Mouse (Mus musculus) midbrain, embryonic 11.5 days (tissue): ENCODE results near the gene Foxred2. TPM values are rescaled to one million over a fixed set of nuclear protein-coding genes. Genes with fewer than 3 reads are reported as not detected.
A peak's percentile ranks its signal among the peaks of the same experiment; 100 is the strongest.

Source experiments
- ATAC-seq: fragments of 200-750 bp; cut with Nextera tagmentation; 2 replicates; pipeline ENCODE4 v1.8.0; 2017; ENCODE audit warnings: moderate TSS enrichment, moderate library complexity; ENCODE audit not compliant: low FRiP score
- DNase-seq: peaks from one replicate; pipeline ENCODE4 v3.0.0; 2015; ENCODE audit warnings: low spot score; ENCODE audit errors: missing footprints
- H3K27ac ChIP-seq: fragments of 300-500 bp; sonication (generic); 2 replicates; pipeline ENCODE4 v1.5.1; 2014; ENCODE audit warnings: low read depth, low read length
- H3K27me3 ChIP-seq: fragments of 300-500 bp; sonication (generic); 2 replicates; pipeline ENCODE4 v1.6.1; 2014; ENCODE audit warnings: mild to moderate bottlenecking, low read length, moderate library complexity, mixed read lengths; ENCODE audit not compliant: control insufficient read depth, insufficient read depth
- H3K36me3 ChIP-seq: fragments of 300-500 bp; sonication (generic); 2 replicates; pipeline ENCODE4 v1.6.1; 2014; ENCODE audit warnings: mild to moderate bottlenecking, low read length, moderate library complexity, mixed read lengths; ENCODE audit not compliant: control insufficient read depth, insufficient read depth
- H3K4me1 ChIP-seq: fragments of 300-500 bp; sonication (generic); 2 replicates; pipeline ENCODE4 v1.6.1; 2014; ENCODE audit warnings: low read length; ENCODE audit not compliant: control insufficient read depth, insufficient read depth
- H3K4me2 ChIP-seq: fragments of 300-500 bp; sonication (generic); 2 replicates; pipeline ENCODE4 v1.6.1; 2014; ENCODE audit warnings: mild to moderate bottlenecking, moderate library complexity
- H3K4me3 ChIP-seq: fragments of 300-500 bp; sonication (generic); 2 replicates; pipeline ENCODE4 v1.5.1; 2014; ENCODE audit warnings: low read depth, low read length
- H3K9ac ChIP-seq: fragments of 300-500 bp; sonication (generic); 2 replicates; pipeline ENCODE4 v1.6.1; 2014; ENCODE audit warnings: low read length
- H3K9me3 ChIP-seq: fragments of 300-500 bp; sonication (generic); 2 replicates; pipeline ENCODE4 v1.6.1; 2016; ENCODE audit warnings: low read length; ENCODE audit not compliant: control insufficient read depth
- WGBS: fragments of 180-500 bp; shearing (Covaris S2); extraction: QIAGEN DNeasy Blood & Tissue Kit; methylation state at CpG from one replicate; pipeline ENCODE4 v1.1.7; 2014; 5-methylcytosine and 5-hydroxymethylcytosine counted together
- polyA plus RNA-seq: library from polyadenylated mRNA; unstranded; fragments of >200 nt; fragmentation: Nextera tagmentation; extraction: Ambion mirVana; gene quantifications from 2 replicates; pipeline ENCODE4 v1.2.1, GENCODE M21; 2014

The Foxred2 gene
- polyA plus RNA-seq, 1 experiment from 2014 or later = 6.1 TPM

GRCm38 (mm10) chr15:77974165-77974841 lies 17.8 kb upstream of the Foxred2 start:
- DNase-seq (no peak), ATAC-seq (no peak)
- Histone ChIP-seq H3K4me3 (no peak overlapping the region), H3K4me1 (peaks cover 10% of the 10 kb centered on the region), H3K27ac (no peak overlapping the region), H3K36me3 (no peaks in the 10 kb centered on the region), H3K9me3 (no peaks in the 10 kb centered on the region), H3K9ac (no peak overlapping the region), H3K4me2 (no peak overlapping the region), H3K27me3 (no peaks in the 10 kb centered on the region)
- 74% methylated on average over 6 of the region's 6 CpGs for WGBS

- peak within 1 kb of the TSS; percentile 97 for H3K4me2 ChIP-seq
- ATAC-seq (peak; percentile 91), DNase-seq (peak; percentile 100)
- no peaks in the 10 kb centered on the region for H3K27me3 ChIP-seq
- peaks cover 22% of the 10 kb centered on the region for H3K36me3 ChIP-seq
- H3K27ac ChIP-seq = peak within 1 kb of the TSS; percentile 100
- no peaks in the 10 kb centered on the region for H3K9me3 ChIP-seq
- H3K4me3 ChIP-seq = peak within 1 kb of the TSS; percentile 94
- peaks cover 15% of the 10 kb centered on the region for H3K4me1 ChIP-seq
- H3K9ac ChIP-seq = peak within 1 kb of the TSS; percentile 96
- under 1% methylated on average over 72 of the region's 72 CpGs for WGBS
These were observed 14.2 kb upstream of the Foxred2 start, which contains the start of gene Eif3d for GRCm38 (mm10) chr15:77970470-77971292. Gene Eif3d, minus strand, starts transcription at chr15:77970813.

GRCm38 (mm10) chr15:77969940-77970469 lies 13.5 kb upstream of the Foxred2 start:
- peaks cover 28% of the 10 kb centered on the region for H3K36me3 ChIP-seq
- DNase-seq = no peak
- H3K9ac ChIP-seq = peak overlapping the region; percentile 96
- H3K27ac ChIP-seq = peak overlapping the region; percentile 100
- peak overlapping the region; percentile 97 for H3K4me2 ChIP-seq
- H3K4me1 ChIP-seq = peaks cover 15% of the 10 kb centered on the region
- H3K4me3 ChIP-seq = peak overlapping the region; percentile 94
- H3K9me3 ChIP-seq = no peaks in the 10 kb centered on the region
- no peaks in the 10 kb centered on the region for H3K27me3 ChIP-seq
- ATAC-seq = peak; percentile 28
- 4% methylated on average over 15 of the region's 15 CpGs for WGBS

GRCm38 (mm10) chr15:77965117-77965528 lies 8.6 kb upstream of the Foxred2 start:
- H3K36me3 ChIP-seq = peaks cover 64% of the 10 kb centered on the region

GRCm38 (mm10) chr15:77962447-77962846 lies 5.9 kb upstream of the Foxred2 start:
- H3K27ac ChIP-seq = no peak overlapping the region

More at GRCm38 (mm10) chr15:77965117-77965528, 8.6 kb upstream of the Foxred2 start:
- Histone ChIP-seq H3K4me1 (peaks cover 11% of the 10 kb centered on the region), H3K27ac (no peak overlapping the region), H3K27me3 (no peaks in the 10 kb centered on the region), H3K9ac (no peak overlapping the region), H3K9me3 (no peaks in the 10 kb centered on the region), H3K4me3 (no peak overlapping the region), H3K4me2 (no peak overlapping the region)
- ATAC-seq (no peak), DNase-seq (peak; percentile 72)
- 84% methylated on average over 9 of the region's 9 CpGs for WGBS

GRCm38 (mm10) chr15:77960693-77961092 lies 4.2 kb upstream of the Foxred2 start:
- no peak overlapping the region for H3K4me2 ChIP-seq
- ATAC-seq (no peak), DNase-seq (peak; percentile 67)
- peaks cover 12% of the 10 kb centered on the region for H3K4me1 ChIP-seq
- peaks cover 4% of the 10 kb centered on the region for H3K27me3 ChIP-seq
- no peak overlapping the region for H3K9ac ChIP-seq
- H3K4me3 ChIP-seq = no peak overlapping the region
- H3K27ac ChIP-seq = no peak overlapping the region
- peaks cover 55% of the 10 kb centered on the region for H3K36me3 ChIP-seq
- H3K9me3 ChIP-seq = no peaks in the 10 kb centered on the region
- 90% methylated on average over 6 of the region's 6 CpGs for WGBS

More at GRCm38 (mm10) chr15:77962447-77962846, 5.9 kb upstream of the Foxred2 start:
- H3K9me3 ChIP-seq = no peaks in the 10 kb centered on the region
- 95% methylated on average over 5 of the region's 5 CpGs for WGBS
- DNase-seq = peak; percentile 67
- no peak overlapping the region for H3K4me2 ChIP-seq
- H3K36me3 ChIP-seq = peaks cover 69% of the 10 kb centered on the region
- no peak for ATAC-seq
- H3K27me3 ChIP-seq = no peaks in the 10 kb centered on the region
- H3K4me1 ChIP-seq = no peaks in the 10 kb centered on the region
- H3K9ac ChIP-seq = no peak overlapping the region
- no peak overlapping the region for H3K4me3 ChIP-seq

GRCm38 (mm10) chr15:77958071-77958470 lies 1.5 kb upstream of the Foxred2 start:
- Histone ChIP-seq H3K27me3 (peaks cover 9% of the 10 kb centered on the region), H3K27ac (no peak overlapping the region), H3K36me3 (peaks cover 33% of the 10 kb centered on the region), H3K4me3 (no peak overlapping the region), H3K4me1 (peaks cover 16% of the 10 kb centered on the region), H3K4me2 (no peak overlapping the region), H3K9ac (no peak overlapping the region), H3K9me3 (no peaks in the 10 kb centered on the region)
- no peak for ATAC-seq
- WGBS = 77% methylated on average over 3 of the region's 3 CpGs
- peak; percentile 85 for DNase-seq

GRCm38 (mm10) chr15:77957625-77958024 lies 1.1 kb upstream of the Foxred2 start:
- Histone ChIP-seq H3K9me3 (no peaks in the 10 kb centered on the region), H3K4me2 (no peak overlapping the region), H3K36me3 (peaks cover 30% of the 10 kb centered on the region), H3K27ac (no peak overlapping the region), H3K4me3 (no peak overlapping the region), H3K9ac (no peak overlapping the region), H3K4me1 (peaks cover 16% of the 10 kb centered on the region), H3K27me3 (peaks cover 9% of the 10 kb centered on the region)
- ATAC-seq (no peak), DNase-seq (peak; percentile 80)
- 46% methylated on average over 5 of the region's 5 CpGs for WGBS
